Comparison of ENCODE assay signal across 17 mouse cellular contexts in the genomic region with DNA sequence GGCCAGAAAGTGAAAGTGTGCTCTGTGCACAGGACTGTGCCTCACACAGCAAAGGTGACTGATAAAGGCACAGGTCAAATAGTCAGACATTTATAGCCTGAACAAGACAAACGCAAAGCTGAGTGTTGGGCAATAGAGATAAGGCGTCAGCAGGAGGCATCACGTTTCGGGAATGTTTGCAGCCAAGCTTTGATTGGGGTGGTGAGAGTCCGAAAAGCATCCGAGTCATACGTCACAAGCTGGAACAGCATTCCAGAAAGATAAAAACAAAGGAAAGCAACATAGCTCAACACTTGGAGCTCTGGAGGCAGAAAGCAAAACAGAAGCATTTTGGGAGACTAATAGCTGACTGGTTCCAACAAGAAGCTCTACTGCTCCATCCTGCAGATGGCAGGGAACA. TPM values are rescaled to one million over a fixed set of nuclear protein-coding genes. Genes with fewer than 3 reads are reported as not detected.
DNase-seq lines count a peak whose midpoint lies in the region; ATAC-seq and TF ChIP-seq lines count a peak whose summit lies in the region.
"Had no signal": no experiment of that assay in that cellular context is flagged by ENCODE, and none has a peak within 500 bp of the region (broad histone marks: within the 10 kb centered on the region; RNA-seq: fewer than 3 reads in every experiment).

No protein-coding gene starts in this region.

- DNase-seq in embryo, embryonic 10 days (ENCODE audit: low spot score): peak; percentile 17
- DNase-seq in embryo, embryonic 10.5 days (ENCODE audit: low spot score): no peak
- DNase-seq in urinary bladder, postnatal 14 days (ENCODE audit: low spot score): peak; percentile 7
- no peak for DNase-seq in urinary bladder, adult 18-20 months (ENCODE audit: low spot score in 2 of 2)
- DNase-seq in heart, postnatal 14 days: peak; percentile 41 to 55
- DNase-seq: cerebellum, adult 8-10 months; layer of hippocampus, adult 9-11 months; lung, adult 2 months; spleen, adult 18-20 months; thymus, postnatal 25 days had no signal

- no peak overlapping the region for H3K9ac ChIP-seq in hindbrain, embryonic 16.5 days (ENCODE audit: low read depth, low read length)

- H3K36me3 ChIP-seq in myocyte (ENCODE audit: control insufficient read depth, insufficient read depth): no peaks in the 10 kb centered on the region
- H3K36me3 ChIP-seq in hindbrain, embryonic 16.5 days (ENCODE audit: control insufficient read depth, insufficient read depth, low read length): no peaks in the 10 kb centered on the region

- WGBS in hindbrain, embryonic 16.5 days: 84% methylated on average over 7 of the region's 7 CpGs

- no peak overlapping the region for H3ac ChIP-seq in myocyte (ENCODE audit: control insufficient read depth, insufficient read length)

- no peaks in the 10 kb centered on the region for H3K27me3 ChIP-seq in myocyte (ENCODE audit: control insufficient read depth, insufficient read depth, insufficient read length)
- no peaks in the 10 kb centered on the region for H3K27me3 ChIP-seq in hindbrain, embryonic 16.5 days (replicated peaks; ENCODE audit: control insufficient read depth, insufficient read depth, low read length)

- no peaks in the 10 kb centered on the region for H3K9me3 ChIP-seq in hindbrain, embryonic 16.5 days (ENCODE audit: control insufficient read depth, low read length)

- H3K4me1 ChIP-seq in hindbrain, embryonic 16.5 days (ENCODE audit: control insufficient read depth, insufficient read depth, low read depth, low read length): no peaks in the 10 kb centered on the region

- ATAC-seq in hindbrain, embryonic 16.5 days: no peak
- no peak for ATAC-seq in megakaryocyte-erythroid progenitor cell, adult 5-6 weeks (replicated peaks; ENCODE audit: low FRiP score, low TSS enrichment, poor library complexity, severe bottlenecking)
- ATAC-seq: Patski had no signal

- no peak overlapping the region for H3K27ac ChIP-seq in hindbrain, embryonic 16.5 days (ENCODE audit: low read depth, low read length)
- H3K27ac ChIP-seq: kidney, postnatal 0 days; stomach, postnatal 0 days had no signal

- H3K79me2 ChIP-seq in myocyte (ENCODE audit: control insufficient read depth, insufficient read depth): no peaks in the 10 kb centered on the region

- TF ChIP-seq POLR2A in myocyte (IDR thresholded peaks at IDR 0.05; ENCODE audit: insufficient read length, low read depth): no peak

- no peak overlapping the region for H3K4me3 ChIP-seq in myocyte
- no peak overlapping the region for H3K4me3 ChIP-seq in hindbrain, embryonic 16.5 days (ENCODE audit: low read length)

- peak overlapping the region; percentile 27 for H3K4me2 ChIP-seq in myocyte (ENCODE audit: low read depth)
- no peak overlapping the region for H3K4me2 ChIP-seq in hindbrain, embryonic 16.5 days (ENCODE audit: low read length)

- intact Hi-C loops in heart, postnatal 14 days (cut with DNase I): no loop called here

TF ChIP-seq in myocyte, 11 proteins besides CTCF, POLR2A, EP300 and RAD21:
- TF ChIP-seq CEBPB (IDR thresholded peaks at IDR 0.05; ENCODE audit: insufficient read depth, poor library complexity, severe bottlenecking): no peak
- TF ChIP-seq MYOG (IDR thresholded peaks at IDR 0.05; ENCODE audit: control insufficient read depth in 1 of 3, insufficient read depth in 1 of 3, insufficient read length in 2 of 3, low read depth in 2 of 3): no peak
- no peak for TF ChIP-seq POLR2AphosphoS2 (IDR thresholded peaks at IDR 0.05; ENCODE audit: insufficient read length, low read depth)
- TF ChIP-seq USF1 (IDR thresholded peaks at IDR 0.05; ENCODE audit: low read depth): no peak
- no peak for TF ChIP-seq SRF (IDR thresholded peaks at IDR 0.05; ENCODE audit: control insufficient read depth, insufficient read length, low read depth)
- TF ChIP-seq MYOD1 (IDR thresholded peaks at IDR 0.05; ENCODE audit: control insufficient read depth in 1 of 3, insufficient read length in 2 of 3, low read depth in 2 of 3): no peak

RNA-seq across cellular contexts. Expression of gene Dcp1b, which starts 35.5 kb away (rescaled TPM):
- total RNA-seq in heart, postnatal 14 days (2021): 1 to 10 TPM; 4.0 to 4.4 TPM
- 2.8 TPM for polyA plus RNA-seq in myocyte (2012; fragmentation: generic; extraction: Trizol)
- 10.6 and 11.8 TPM in 2 replicates for polyA plus RNA-seq in hindbrain, embryonic 16.5 days (2015; fragmentation: Nextera tagmentation; extraction: Ambion mirVana)
- total RNA-seq in megakaryocyte-erythroid progenitor cell, adult 5-6 weeks (2014; fragmentation: Nextera tagmentation): 12.4 and 26.1 TPM in 2 replicates
- total RNA-seq in megakaryocyte-erythroid progenitor cell, adult 5-6 weeks (2017): 9.7 and 11.9 TPM in 2 replicates

RNA-seq across cellular contexts. Expression of gene Cacna1c, which starts 56.7 kb away (rescaled TPM):
- 100 to 1,000 TPM; 195 to 220 TPM for total RNA-seq in heart, postnatal 14 days (2021)
- polyA plus RNA-seq in myocyte (2012; fragmentation: generic; extraction: Trizol): not detected
- polyA plus RNA-seq in hindbrain, embryonic 16.5 days (2015; fragmentation: Nextera tagmentation; extraction: Ambion mirVana): 4.7 and 6.0 TPM in 2 replicates
- 1.9 TPM in 1 of 2 replicates, not detected in the other for total RNA-seq in megakaryocyte-erythroid progenitor cell, adult 5-6 weeks (2014; fragmentation: Nextera tagmentation)
- 0.15 and 0.33 TPM in 2 replicates for total RNA-seq in megakaryocyte-erythroid progenitor cell, adult 5-6 weeks (2017)
- total RNA-seq: granulocyte monocyte progenitor cell, adult 5-6 weeks had no signal

Comparison
In these comparisons a context has a peak if more than half of its experiments do, and no peak if none do; other contexts are left out.
1. DNase-seq: peak in embryo, embryonic 10 days (single experiment), urinary bladder, postnatal 14 days (single experiment) and heart, postnatal 14 days (2 of 2); none in embryo, embryonic 10.5 days (single experiment) and urinary bladder, adult 18-20 months (0 of 2).
2. RNA of gene Cacna1c, which starts 56.7 kb away (total RNA-seq): 195 to 220 TPM in heart, postnatal 14 days; 0.15 to 1.9 TPM in megakaryocyte-erythroid progenitor cell, adult 5-6 weeks; every median in the first group is over 10 times any median in the second.